Comparison of ENCODE assay signal across 10 mouse cellular contexts in the genomic region with DNA sequence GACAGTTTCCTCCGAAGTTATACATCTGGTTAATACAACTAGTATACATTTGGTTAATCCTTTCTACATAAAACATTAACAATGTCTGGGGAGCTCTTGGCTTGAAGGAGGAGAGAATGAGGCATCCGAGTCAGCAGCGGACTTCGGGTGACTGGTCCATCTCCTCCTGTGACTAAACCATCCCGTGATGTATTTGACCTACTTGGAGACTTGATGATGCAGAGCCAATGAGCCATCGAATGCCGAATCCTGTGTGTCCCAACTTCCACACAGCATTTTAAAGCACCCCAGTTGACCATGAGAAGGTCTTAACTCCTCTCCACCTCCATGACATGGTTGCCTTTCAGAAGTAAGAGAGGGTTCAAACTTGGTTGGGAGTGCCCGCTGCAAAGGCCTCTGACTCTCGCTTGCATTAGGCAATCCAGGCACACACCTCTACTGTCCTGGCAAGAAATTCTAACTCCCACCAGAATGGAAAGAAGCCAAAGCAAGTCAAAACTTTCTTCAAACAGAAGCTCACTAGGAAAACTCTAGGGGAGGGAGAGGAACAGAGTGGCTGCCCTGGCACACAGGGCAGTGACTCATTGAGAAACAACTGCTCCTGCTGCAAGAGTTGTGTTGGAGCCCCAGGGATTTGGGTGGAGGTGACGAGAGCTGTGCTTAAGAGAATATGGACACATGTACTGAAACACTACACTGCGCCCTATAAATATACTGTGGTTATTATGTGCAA.
DNase-seq lines count a peak whose midpoint lies in the region; ATAC-seq and TF ChIP-seq lines count a peak whose summit lies in the region.
"Had no signal": no experiment of that assay in that cellular context is flagged by ENCODE, and none has a peak within 500 bp of the region (broad histone marks: within the 10 kb centered on the region; RNA-seq: fewer than 3 reads in every experiment).

No protein-coding gene starts in this region.

- CTCF ChIA-PET in Patski (lab: Charles Lee), result interaction anchor here (0.7 to 2.0 kb wide), 7 partner anchors 9 to 435 kb away, joined by 3 to 5 read pairs (median 3); a partner anchor contains a TSS

- no peaks in the 10 kb centered on the region for H3K27me3 ChIP-seq in Patski
- H3K27me3 ChIP-seq: embryonic facial prominence, embryonic 13.5 days had no signal

- POLR2A ChIA-PET in Patski (lab: Charles Lee), result interaction anchor here (0.9 kb wide), 1 partner anchor 297 kb away, joined by 3 read pairs; no protein-coding TSS in a partner anchor

- DNase-seq in heart, adult 11 months, result peak; percentile 81
- DNase-seq in heart, postnatal 4 days, result no peak
- DNase-seq in 3134 (ENCODE audit: extremely low read depth, insufficient read length, low spot score) (peak; percentile 72), Patski (ENCODE audit: low read depth, low spot score) (no peak)
- peak; percentile 98 for DNase-seq in gonadal fat pad, adult 2 months (ENCODE audit: low read depth)
- no peak for DNase-seq in thymus, postnatal 0 days (ENCODE audit: low spot score)
- DNase-seq in testis, postnatal 10 days (ENCODE audit: low spot score), result no peak
- no peak for DNase-seq in urinary bladder, postnatal 4 days (ENCODE audit: low spot score in 2 of 2)

- peak; percentile 77 for ATAC-seq in Patski
- ATAC-seq: intestine, postnatal 0 days had no signal

- in situ Hi-C loops in Patski (cut with MboI; ENCODE audit: low pct_unique_long_range_greater_than_20kb), result loop anchor here (5.0 to 10.0 kb wide), 2 partner anchors 427 to 645 kb away; no protein-coding TSS in a partner anchor

- no peak for TF ChIP-seq CTCF in Patski (IDR thresholded peaks at IDR 0.05)

Comparison
In these comparisons a context has a peak if more than half of its experiments do, and no peak if none do; other contexts are left out.
1. DNase-seq: peak in heart, adult 11 months (single experiment), 3134 (single experiment) and gonadal fat pad, adult 2 months (single experiment); none in heart, postnatal 4 days (single experiment), Patski (single experiment), thymus, postnatal 0 days (single experiment), testis, postnatal 10 days (single experiment) and urinary bladder, postnatal 4 days (0 of 2).